Mouse (Mus musculus) midbrain, postnatal 0 days (tissue): ENCODE results near the gene Nlk. TPM values are rescaled to one million over a fixed set of nuclear protein-coding genes. Genes with fewer than 3 reads are reported as not detected.

Source experiments
- ATAC-seq: fragments of 200-750 bp; cut with Nextera tagmentation; 2 replicates; pipeline ENCODE4 v1.8.0; 2017; ENCODE audit warnings: moderate number of reproducible peaks, mild to moderate bottlenecking, moderate TSS enrichment, moderate library complexity; ENCODE audit not compliant: low FRiP score
- DNase-seq: peaks from one replicate; pipeline ENCODE4 v3.0.0-alpha.2; 2015; ENCODE audit warnings: low spot score
- H3K27ac ChIP-seq: fragments of 300-500 bp; sonication (generic); 2 replicates; pipeline ENCODE4 v1.5.1; 2014; ENCODE audit warnings: low read depth, mild to moderate bottlenecking, low read length, mixed read lengths
- H3K27me3 ChIP-seq: fragments of 300-500 bp; sonication (generic); 2 replicates; pipeline ENCODE4 v1.6.1; 2014; ENCODE audit warnings: low read length, control low read depth, mixed read lengths; ENCODE audit not compliant: insufficient read depth
- H3K36me3 ChIP-seq: fragments of 300-500 bp; sonication (generic); 2 replicates; pipeline ENCODE4 v1.6.1; 2014; ENCODE audit warnings: low read length, control low read depth, mixed read lengths; ENCODE audit not compliant: insufficient read depth
- H3K4me1 ChIP-seq: fragments of 300-500 bp; sonication (generic); 2 replicates; pipeline ENCODE4 v1.6.1; 2014; ENCODE audit warnings: mild to moderate bottlenecking, control low read depth, antibody characterized with exemption, low read length, mixed read lengths; ENCODE audit not compliant: insufficient read depth
- H3K4me2 ChIP-seq: fragments of 300-500 bp; sonication (generic); 2 replicates; pipeline ENCODE4 v1.6.1; 2014; ENCODE audit warnings: low read depth, mild to moderate bottlenecking, low read length, mixed read lengths; ENCODE audit not compliant: poor library complexity, severe bottlenecking
- H3K4me3 ChIP-seq: fragments of 300-500 bp; sonication (generic); 2 replicates; pipeline ENCODE4 v1.5.1; 2014; ENCODE audit warnings: low read depth, mild to moderate bottlenecking, low read length, moderate library complexity
- H3K9ac ChIP-seq: fragments of 300-500 bp; sonication (generic); replicated peaks from 2 replicates; pipeline ENCODE4 v1.6.1; 2014; ENCODE audit warnings: mild to moderate bottlenecking, low read length, moderate library complexity, mixed read lengths; ENCODE audit not compliant: poor library complexity, severe bottlenecking
- H3K9me3 ChIP-seq: fragments of 300-500 bp; sonication (generic); 2 replicates; pipeline ENCODE4 v1.6.1; 2016; ENCODE audit warnings: low read length, control low read depth
- CTCF ChIP-seq: IDR thresholded peaks from 2 replicates; pipeline ENCODE4 v1.5.1; 2016; ENCODE audit warnings: antibody characterized with exemption, mild to moderate bottlenecking
- WGBS: fragments of 180-500 bp; shearing (Covaris S2); extraction: QIAGEN DNeasy Blood & Tissue Kit; methylation state at CpG from one replicate; pipeline ENCODE4 v1.1.7; 2014; 5-methylcytosine and 5-hydroxymethylcytosine counted together
- polyA plus RNA-seq: library from polyadenylated mRNA; unstranded; fragments of >200 nt; fragmentation: Nextera tagmentation; extraction: Ambion mirVana; gene quantifications from 2 replicates; pipeline ENCODE4 v1.2.1, GENCODE M21; 2015
- total RNA-seq: library from RNA; depleted of rRNA; stranded (reverse); fragments of >200 nt; gene quantifications from 2 replicates; pipeline ENCODE4 v1.2.3, GENCODE M21; 2014

The Nlk gene
- total and polyA plus RNA-seq, 2 experiments from 2014 or later, result 25.0 to 44.4 TPM

GRCm38 (mm10) chr11:78571854-78572253 is 125.3 kb downstream of the Nlk start:
- TF ChIP-seq CTCF, result no peak
- Histone ChIP-seq H3K4me3 (no peak overlapping the region), H3K4me2 (no peak overlapping the region)

GRCm38 (mm10) chr11:78571441-78571840 is 125.7 kb downstream of the Nlk start:
- Histone ChIP-seq H3K36me3 (peaks cover 30% of the 10 kb centered on the region), H3K27ac (no peak overlapping the region), H3K4me3 (no peak overlapping the region), H3K4me1 (no peaks in the 10 kb centered on the region), H3K27me3 (no peaks in the 10 kb centered on the region), H3K9me3 (no peaks in the 10 kb centered on the region), H3K9ac (no peak overlapping the region), H3K4me2 (no peak overlapping the region)
- DNase-seq, result no peak
- 91% methylated on average over 8 of the region's 8 CpGs for WGBS
- TF ChIP-seq CTCF, result no peak
- ATAC-seq, result no peak

More at GRCm38 (mm10) chr11:78571854-78572253, 125.3 kb downstream of the Nlk start:
- H3K9ac ChIP-seq, result no peak overlapping the region
- ATAC-seq, result no peak
- no peaks in the 10 kb centered on the region for H3K27me3 ChIP-seq
- no peaks in the 10 kb centered on the region for H3K4me1 ChIP-seq
- WGBS, result 91% methylated on average over 6 of the region's 6 CpGs
- H3K36me3 ChIP-seq, result peaks cover 32% of the 10 kb centered on the region
- H3K9me3 ChIP-seq, result no peaks in the 10 kb centered on the region
- no peak for DNase-seq
- no peak overlapping the region for H3K27ac ChIP-seq

GRCm38 (mm10) chr11:78569806-78570205 is 127.4 kb downstream of the Nlk start:
- H3K4me3 ChIP-seq, result no peak overlapping the region
- TF ChIP-seq CTCF, result no peak
- no peak for ATAC-seq
- no peak for DNase-seq
- no peak overlapping the region for H3K9ac ChIP-seq
- H3K27ac ChIP-seq, result no peak overlapping the region
- H3K36me3 ChIP-seq, result peaks cover 29% of the 10 kb centered on the region
- no peak overlapping the region for H3K4me2 ChIP-seq
- H3K27me3 ChIP-seq, result no peaks in the 10 kb centered on the region
- H3K9me3 ChIP-seq, result no peaks in the 10 kb centered on the region
- no peaks in the 10 kb centered on the region for H3K4me1 ChIP-seq
- WGBS, result 75% methylated on average over 3 of the region's 3 CpGs

GRCm38 (mm10) chr11:78568827-78569226 is 128.3 kb downstream of the Nlk start:
- Histone ChIP-seq H3K4me1 (no peaks in the 10 kb centered on the region), H3K36me3 (peaks cover 29% of the 10 kb centered on the region), H3K4me3 (no peak overlapping the region), H3K27me3 (no peaks in the 10 kb centered on the region), H3K9ac (no peak overlapping the region), H3K27ac (no peak overlapping the region), H3K9me3 (no peaks in the 10 kb centered on the region), H3K4me2 (no peak overlapping the region)
- no peak for TF ChIP-seq CTCF
- no peak for DNase-seq
- ATAC-seq, result no peak
- WGBS, result 88% methylated on average over 10 of the region's 10 CpGs

- no peak for DNase-seq
- Histone ChIP-seq H3K4me2 (no peak overlapping the region), H3K4me3 (no peak overlapping the region), H3K27me3 (no peaks in the 10 kb centered on the region), H3K36me3 (peaks cover 27% of the 10 kb centered on the region), H3K4me1 (no peaks in the 10 kb centered on the region), H3K9ac (no peak overlapping the region), H3K9me3 (no peaks in the 10 kb centered on the region), H3K27ac (no peak overlapping the region)
- 91% methylated on average over 6 of the region's 6 CpGs for WGBS
- no peak for ATAC-seq
- TF ChIP-seq CTCF, result no peak
Observed at GRCm38 (mm10) chr11:78567614-78568013, 129.6 kb downstream of the Nlk start.

- no peaks in the 10 kb centered on the region for H3K27me3 ChIP-seq
- WGBS, result 81% methylated on average over 6 of the region's 6 CpGs
- DNase-seq, result no peak
- peaks cover 22% of the 10 kb centered on the region for H3K36me3 ChIP-seq
- no peak overlapping the region for H3K4me3 ChIP-seq
- H3K27ac ChIP-seq, result no peak overlapping the region
- H3K9ac ChIP-seq, result no peak overlapping the region
- no peak for ATAC-seq
- no peak for TF ChIP-seq CTCF
- H3K4me2 ChIP-seq, result no peak overlapping the region
- H3K4me1 ChIP-seq, result no peaks in the 10 kb centered on the region
- H3K9me3 ChIP-seq, result no peaks in the 10 kb centered on the region
Observed at GRCm38 (mm10) chr11:78566775-78567174, 130.4 kb downstream of the Nlk start.
